Mouse (Mus musculus) embryonic fibroblast, embryonic 13.5 days (primary cell): ENCODE results near the gene Sectm1a.

ENCODE experiments used
- CTCF ChIP-seq: IDR thresholded peaks from 2 replicates; pipeline ENCODE4 v1.5.1; 2011; ENCODE audit warnings: mild to moderate bottlenecking, control low read depth, low read length, moderate library complexity, borderline replicate concordance; ENCODE audit not compliant: insufficient read depth
- POLR2A ChIP-seq: IDR thresholded peaks from 2 replicates; pipeline ENCODE4 v1.6.1; 2011; ENCODE audit warnings: low read depth, mild to moderate bottlenecking, control low read depth, low read length, moderate library complexity

- no peak for TF ChIP-seq CTCF
- TF ChIP-seq POLR2A: no peak
These were observed 30.6 kb upstream of the Sectm1a start for GRCm38 (mm10) chr11:121111601-121112000.
